Mouse (Mus musculus) granulocyte monocyte progenitor cell, adult 5-6 weeks (primary cell): ENCODE measurements around the gene D3Ertd751e. TPM values are rescaled to one million over a fixed set of nuclear protein-coding genes. Genes with fewer than 3 reads are reported as not detected.

Experiments used
- ATAC-seq: replicated peaks from 2 replicates; pipeline ENCODE4 v1.8.0; 2016; ENCODE audit warnings: mild to moderate bottlenecking, moderate TSS enrichment, inconsistent platforms; ENCODE audit not compliant: poor library complexity, severe bottlenecking
- total RNA-seq, 2 experiments: library from RNA; stranded (forward) in 1 of 2; stranded (reverse) in 1 of 2; fragments of 200-712, 200-1000 nt in 1 of 2; fragments of >200 nt in 1 of 2; fragmentation: Nextera tagmentation in 1 of 2; gene quantifications; 2 replicates each; pipeline ENCODE4 v1.2.3; 2014 to 2017

D3Ertd751e gene
- total RNA-seq (2014; fragmentation: Nextera tagmentation): 14.1 and 20.2 TPM in 2 replicates
- 12.3 and 21.7 TPM in 2 replicates for total RNA-seq (2017)

- peak; percentile 97 for ATAC-seq
These were observed at the start of gene D3Ertd751e, which contains the start of gene Sclt1 for GRCm38 (mm10) chr3:41742278-41742934. D3Ertd751e (plus strand) TSS chr3:41742611. Sclt1 (minus strand) TSS chr3:41742514.

GRCm38 (mm10) chr3:41695681-41696080 lies 46.7 kb upstream of the D3Ertd751e start:
- ATAC-seq: no peak

GRCm38 (mm10) chr3:41741601-41742277 lies 672 bp upstream of the D3Ertd751e start:
- ATAC-seq: no peak

- peak; percentile 30 for ATAC-seq
These were observed 1.0 kb downstream of the D3Ertd751e start for GRCm38 (mm10) chr3:41743436-41743835.

- no peak for ATAC-seq
These were observed 12.1 kb downstream of the D3Ertd751e start for GRCm38 (mm10) chr3:41754556-41754955.

GRCm38 (mm10) chr3:41762091-41762490 lies 19.7 kb downstream of the D3Ertd751e start:
- no peak for ATAC-seq

- ATAC-seq: no peak
These were observed 70.0 kb downstream of the D3Ertd751e start for GRCm38 (mm10) chr3:41812447-41812846.

Other genes starting within 250 kb of the D3Ertd751e start
- gene Jade1, start 186.9 kb upstream of the D3Ertd751e start, total RNA-seq (2014; fragmentation: Nextera tagmentation): 32.6 and 53.3 TPM in 2 replicates
- 38.8 and 72.7 TPM in 2 replicates for gene Jade1, start 186.9 kb upstream of the D3Ertd751e start, total RNA-seq (2017)
- 28.4 and 32.5 TPM in 2 replicates for gene Sclt1, start 97 bp upstream of the D3Ertd751e start, total RNA-seq (2014; fragmentation: Nextera tagmentation)
- 26.4 and 35.8 TPM in 2 replicates for gene Sclt1, start 97 bp upstream of the D3Ertd751e start, total RNA-seq (2017)